Comparison of ENCODE assay signal across 27 mouse cellular contexts in the genomic region with DNA sequence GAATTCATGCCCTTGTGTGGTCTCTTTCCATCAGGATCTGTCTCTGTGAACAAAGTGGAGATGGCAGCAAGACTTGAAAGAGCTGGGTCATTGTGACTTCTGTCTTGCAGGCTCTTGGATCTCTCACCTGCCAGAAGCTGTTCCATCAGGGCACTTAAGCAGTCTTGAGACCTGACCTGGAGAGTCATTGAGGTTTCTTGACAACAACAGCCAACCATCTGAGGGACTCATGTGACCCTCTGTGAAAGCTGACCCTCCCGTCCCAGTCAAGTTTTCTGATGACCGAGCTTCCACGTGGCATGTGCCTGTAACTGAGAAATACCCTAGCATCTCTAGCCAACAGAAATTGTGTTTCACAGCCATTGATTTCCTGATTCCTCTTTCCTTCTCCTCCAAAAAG. TPM values are rescaled to one million over a fixed set of nuclear protein-coding genes. Genes with fewer than 3 reads are reported as not detected.
DNase-seq lines count a peak whose midpoint lies in the region; ATAC-seq lines count a peak whose summit lies in the region.
"Had no signal": no experiment of that assay in that cellular context is flagged by ENCODE, and none has a peak within 500 bp of the region (broad histone marks: within the 10 kb centered on the region; RNA-seq: fewer than 3 reads in every experiment).

No protein-coding gene starts in this region.

- no peak overlapping the region for H3K9ac ChIP-seq in forebrain, embryonic 11.5 days (ENCODE audit: low read length)
- H3K9ac ChIP-seq in forebrain, embryonic 14.5 days (ENCODE audit: low read length), result no peak overlapping the region
- no peak overlapping the region for H3K9ac ChIP-seq in neural tube, embryonic 15.5 days (replicated peaks)
- H3K9ac ChIP-seq: embryonic facial prominence, embryonic 12.5 days; embryonic facial prominence, embryonic 15.5 days; forebrain, embryonic 13.5 days; forebrain, postnatal 0 days; heart, embryonic 13.5 days; hindbrain, embryonic 14.5 days had no signal

- peaks cover 4% of the 10 kb centered on the region; the same call in 1 of the 2 replicates for H3K4me1 ChIP-seq in forebrain, embryonic 11.5 days (replicated peaks; ENCODE audit: control insufficient read depth, insufficient read depth, low read length)
- H3K4me1 ChIP-seq in forebrain, embryonic 14.5 days (ENCODE audit: control insufficient read depth, insufficient read depth, low read length), result 0 out of 2 replicates have a peak, but pooled peaks cover 7% of the 10 kb centered on the region
- H3K4me1 ChIP-seq in neural tube, embryonic 15.5 days, result peaks cover 43% of the 10 kb centered on the region

- no peak overlapping the region for H3K4me2 ChIP-seq in forebrain, embryonic 11.5 days (ENCODE audit: low read depth, low read length, severe bottlenecking)
- H3K4me2 ChIP-seq in forebrain, embryonic 14.5 days (ENCODE audit: low read length), result no peak overlapping the region
- no peak overlapping the region for H3K4me2 ChIP-seq in neural tube, embryonic 15.5 days

- H3K4me3 ChIP-seq in forebrain, embryonic 11.5 days (ENCODE audit: low read depth, low read length), result no peak overlapping the region
- no peak overlapping the region for H3K4me3 ChIP-seq in forebrain, embryonic 14.5 days (ENCODE audit: low read depth, low read length)
- no peak overlapping the region for H3K4me3 ChIP-seq in neural tube, embryonic 15.5 days (replicated peaks)
- H3K4me3 ChIP-seq: heart, adult 2 months had no signal

- H3K27ac ChIP-seq in forebrain, embryonic 11.5 days (ENCODE audit: low read depth, low read length), result no peak overlapping the region
- H3K27ac ChIP-seq in forebrain, embryonic 14.5 days (ENCODE audit: low read depth, low read length), result no peak overlapping the region
- no peak overlapping the region for H3K27ac ChIP-seq in neural tube, embryonic 15.5 days (replicated peaks)
- H3K27ac ChIP-seq: embryonic facial prominence, embryonic 12.5 days; embryonic facial prominence, embryonic 15.5 days; forebrain, embryonic 13.5 days; heart, adult 2 months; heart, embryonic 10.5 days; heart, embryonic 13.5 days; hindbrain, embryonic 14.5 days; hindbrain, postnatal 0 days had no signal

- H3K27me3 ChIP-seq in forebrain, embryonic 11.5 days (ENCODE audit: control insufficient read depth, insufficient read depth, low read length), result 0 out of 2 replicates have a peak, but pooled peaks cover 3% of the 10 kb centered on the region
- no peaks in the 10 kb centered on the region for H3K27me3 ChIP-seq in forebrain, embryonic 14.5 days (replicated peaks; ENCODE audit: control insufficient read depth, insufficient read depth, low read length)
- H3K27me3 ChIP-seq in neural tube, embryonic 15.5 days (replicated peaks), result peaks cover 3% of the 10 kb centered on the region; the same call in 1 of the 2 replicates

- DNase-seq in forebrain, embryonic 11.5 days (ENCODE audit: low spot score), result peak; percentile 34
- DNase-seq in forebrain, embryonic 14.5 days (ENCODE audit: low spot score), result no peak
- DNase-seq in lung, adult 18-20 months, result peak; percentile 76 to 82
- DNase-seq in lung, postnatal 14 days, result no peak
- peak; percentile 78 for DNase-seq in lung, postnatal 25 days (ENCODE audit: low spot score)
- DNase-seq in thymus, postnatal 0 days (ENCODE audit: low spot score), result no peak
- DNase-seq: adrenal gland, postnatal 10 days; adrenal gland, postnatal 36 days; cerebellum, adult 18-20 months; cerebellum, adult 9-10 months; cerebellum, postnatal 14 days; forebrain, postnatal 0 days; gastrocnemius, postnatal 36 days; heart, postnatal 14 days; heart, postnatal 4 days had no signal

- 81% methylated on average over 3 of the region's 3 CpGs for WGBS in forebrain, embryonic 11.5 days
- WGBS in forebrain, embryonic 14.5 days, result 88% methylated on average over 3 of the region's 3 CpGs
- 87% methylated on average over 3 of the region's 3 CpGs for WGBS in neural tube, embryonic 15.5 days

- no peaks in the 10 kb centered on the region for H3K36me3 ChIP-seq in forebrain, embryonic 11.5 days (ENCODE audit: control insufficient read depth, insufficient read depth, low read length)
- H3K36me3 ChIP-seq in forebrain, embryonic 14.5 days (ENCODE audit: control insufficient read depth, insufficient read depth, low read length), result peaks cover 5% of the 10 kb centered on the region; the same call in 1 of the 2 replicates
- H3K36me3 ChIP-seq in neural tube, embryonic 15.5 days, result peaks cover 6% of the 10 kb centered on the region; the same call in 1 of the 2 replicates
- H3K36me3 ChIP-seq: embryonic facial prominence, embryonic 12.5 days; heart, embryonic 10.5 days; heart, embryonic 13.5 days had no signal

- H3K9me3 ChIP-seq in forebrain, embryonic 11.5 days (ENCODE audit: control insufficient read depth, low read length), result no peaks in the 10 kb centered on the region
- no peaks in the 10 kb centered on the region for H3K9me3 ChIP-seq in forebrain, embryonic 14.5 days (replicated peaks; ENCODE audit: control insufficient read depth, low read length)
- H3K9me3 ChIP-seq in neural tube, embryonic 15.5 days (replicated peaks), result no peaks in the 10 kb centered on the region
- H3K9me3 ChIP-seq: embryonic facial prominence, embryonic 12.5 days; embryonic facial prominence, embryonic 15.5 days; forebrain, embryonic 13.5 days; G1E; heart, embryonic 10.5 days; heart, embryonic 13.5 days had no signal

- no peak for ATAC-seq in forebrain, embryonic 11.5 days (replicated peaks; ENCODE audit: low FRiP score)
- no peak for ATAC-seq in forebrain, embryonic 14.5 days
- ATAC-seq in neural tube, embryonic 15.5 days (ENCODE audit: low FRiP score), result no peak
- ATAC-seq: Patski had no signal

RNA-seq across cellular contexts. Expression of a gene that starts 1.4 kb away (rescaled TPM):
- 4.2 and 5.2 TPM in 2 replicates for polyA plus RNA-seq in forebrain, embryonic 11.5 days (2014; fragmentation: Nextera tagmentation; extraction: Ambion mirVana)
- polyA plus RNA-seq in forebrain, embryonic 14.5 days (2014; fragmentation: Nextera tagmentation; extraction: Ambion mirVana), result 4.8 and 6.5 TPM in 2 replicates
- polyA plus RNA-seq in neural tube, embryonic 15.5 days (2015; fragmentation: Nextera tagmentation; extraction: Ambion mirVana), result 10.2 and 14.4 TPM in 2 replicates
- 1.4 and 1.6 TPM in 2 replicates for polyA plus RNA-seq in thymus, postnatal 0 days (2015; fragmentation: Nextera tagmentation; extraction: Ambion mirVana)

RNA-seq across cellular contexts. Expression of a gene that starts 16.3 kb away (rescaled TPM):
- polyA plus RNA-seq in forebrain, embryonic 11.5 days (2014; fragmentation: Nextera tagmentation; extraction: Ambion mirVana), result 3.1 and 3.2 TPM in 2 replicates
- 2.4 and 2.9 TPM in 2 replicates for polyA plus RNA-seq in forebrain, embryonic 14.5 days (2014; fragmentation: Nextera tagmentation; extraction: Ambion mirVana)
- polyA plus RNA-seq in neural tube, embryonic 15.5 days (2015; fragmentation: Nextera tagmentation; extraction: Ambion mirVana), result 3.1 TPM in 2 replicates
- 7.5 and 9.1 TPM in 2 replicates for polyA plus RNA-seq in thymus, postnatal 0 days (2015; fragmentation: Nextera tagmentation; extraction: Ambion mirVana)

RNA-seq across cellular contexts. Expression of a gene that starts 26.0 kb away (rescaled TPM):
- polyA plus RNA-seq in forebrain, embryonic 11.5 days (2014; fragmentation: Nextera tagmentation; extraction: Ambion mirVana), result 22.3 and 24.3 TPM in 2 replicates
- polyA plus RNA-seq in forebrain, embryonic 14.5 days (2014; fragmentation: Nextera tagmentation; extraction: Ambion mirVana), result 24.1 and 30.1 TPM in 2 replicates
- polyA plus RNA-seq in neural tube, embryonic 15.5 days (2015; fragmentation: Nextera tagmentation; extraction: Ambion mirVana), result 18.4 and 21.2 TPM in 2 replicates
- polyA plus RNA-seq in thymus, postnatal 0 days (2015; fragmentation: Nextera tagmentation; extraction: Ambion mirVana), result 14.2 and 15.7 TPM in 2 replicates

RNA-seq across cellular contexts. Expression of a gene that starts 30.1 kb away (rescaled TPM):
- 0.25 and 0.32 TPM in 2 replicates for polyA plus RNA-seq in forebrain, embryonic 11.5 days (2014; fragmentation: Nextera tagmentation; extraction: Ambion mirVana)
- 1.0 and 1.5 TPM in 2 replicates for polyA plus RNA-seq in forebrain, embryonic 14.5 days (2014; fragmentation: Nextera tagmentation; extraction: Ambion mirVana)
- polyA plus RNA-seq in neural tube, embryonic 15.5 days (2015; fragmentation: Nextera tagmentation; extraction: Ambion mirVana), result 6.1 and 7.7 TPM in 2 replicates
- polyA plus RNA-seq in thymus, postnatal 0 days (2015; fragmentation: Nextera tagmentation; extraction: Ambion mirVana), result 0.05 TPM in 1 of 2 replicates, not detected in the other
- polyA plus RNA-seq: erythroblast, embryonic 14.5 days; G1E; heart, embryonic 13.5 days had no signal

RNA-seq across cellular contexts. Expression of a gene that starts 38.8 kb away (rescaled TPM):
- polyA plus RNA-seq in forebrain, embryonic 11.5 days (2014; fragmentation: Nextera tagmentation; extraction: Ambion mirVana), result 210 and 213 TPM in 2 replicates
- 157 and 172 TPM in 2 replicates for polyA plus RNA-seq in forebrain, embryonic 14.5 days (2014; fragmentation: Nextera tagmentation; extraction: Ambion mirVana)
- 103 and 121 TPM in 2 replicates for polyA plus RNA-seq in neural tube, embryonic 15.5 days (2015; fragmentation: Nextera tagmentation; extraction: Ambion mirVana)
- polyA plus RNA-seq in thymus, postnatal 0 days (2015; fragmentation: Nextera tagmentation; extraction: Ambion mirVana), result 164 and 168 TPM in 2 replicates

Comparison
In these comparisons a context has a peak if more than half of its experiments do, and no peak if none do; other contexts are left out.
1. DNase-seq: peak in forebrain, embryonic 11.5 days (single experiment), lung, adult 18-20 months (2 of 2) and lung, postnatal 25 days (single experiment); none in forebrain, embryonic 14.5 days (single experiment), lung, postnatal 14 days (single experiment) and thymus, postnatal 0 days (single experiment).